Mouse (Mus musculus) kidney, adult 8-10 months (tissue): ENCODE data around the gene Arhgef5.
A peak's percentile ranks its signal among the peaks of the same experiment; 100 is the strongest.

ENCODE experiments used
- DNase-seq, 2 experiments: peaks; one replicate each; pipeline ENCODE4 v3.0.0; 2022

The Arhgef5 gene

GRCm38 (mm10) chr6:43333479-43333878 is 68.1 kb downstream of the Arhgef5 start:
- DNase-seq, result no peak

GRCm38 (mm10) chr6:43335619-43336234 is 70.3 kb downstream of the Arhgef5 start:
- no peak for DNase-seq

GRCm38 (mm10) chr6:43337491-43337961 is 72.1 kb downstream of the Arhgef5 start:
- DNase-seq, result peak; percentile 13 to 31

- DNase-seq, result no peak
Observed at GRCm38 (mm10) chr6:43338804-43339203, 73.4 kb downstream of the Arhgef5 start.
